Mouse (Mus musculus) activated CD4-positive, CD25-positive, alpha-beta regulatory T cell, adult 4 months (primary cell): ENCODE data around the gene Fabp6. TPM values are rescaled to one million over a fixed set of nuclear protein-coding genes. Genes with fewer than 3 reads are reported as not detected.

Source experiments
- polyA plus RNA-seq, 2 experiments: library from polyadenylated mRNA; unstranded; fragments of 100-300 nt; shearing (Covaris generic); gene quantifications; one replicate each; pipeline ENCODE4 v1.2.1; 2017

The Fabp6 gene
- polyA plus RNA-seq, 2 experiments from 2014 or later = not detected

Other genes starting within 250 kb of the Fabp6 start
- gene Pttg1, start 175.3 kb downstream of the Fabp6 start, polyA plus RNA-seq = 100 to 1,000 TPM; 133 to 168 TPM
- gene Slu7, start 167.8 kb downstream of the Fabp6 start, polyA plus RNA-seq = 100 to 1,000 TPM; 108 to 112 TPM
- gene C1qtnf2, start 127.3 kb downstream of the Fabp6 start, polyA plus RNA-seq = not detected
- under 1 TPM in 1 of 2 experiments, not detected in 1; 0.17 TPM for gene Ccnjl, start 72.8 kb downstream of the Fabp6 start, polyA plus RNA-seq
- gene 4933415A04Rik, start 14.5 kb downstream of the Fabp6 start, polyA plus RNA-seq = not detected
- 10 to 100 TPM; 21.2 to 29.8 TPM for gene Pwwp2a, start 80.5 kb upstream of the Fabp6 start, polyA plus RNA-seq
- 100 to 1,000 TPM in 1 of 2 experiments, 10 to 100 TPM in 1; 95.1 to 112 TPM for gene Ttc1, start 146.5 kb upstream of the Fabp6 start, polyA plus RNA-seq